Mouse (Mus musculus): Measurements from ENCODE around the gene Slc35b2. TPM values are rescaled to one million over a fixed set of nuclear protein-coding genes. Genes with fewer than 3 reads are reported as not detected.

The Slc35b2 gene
- total and polyA plus RNA-seq, 2 experiments from 2014 or later: 83.8 to 87.0 TPM

- Histone ChIP-seq H3K36me3 (ENCODE audit: insufficient read depth) (peaks cover 18% of the 10 kb centered on the region), H3K27me3 (ENCODE audit: insufficient read depth, low read length) (no peaks in the 10 kb centered on the region), H3K4me3 (ENCODE audit: low read depth, low read length) (no peak overlapping the region), H3K9ac (no peak overlapping the region), H3K4me1 (ENCODE audit: insufficient read depth) (peaks cover 12% of the 10 kb centered on the region; the same call in 1 of the 2 replicates), H3K4me2 (ENCODE audit: low read depth) (no peak overlapping the region), H3K27ac (ENCODE audit: low read depth, low read length) (no peak overlapping the region), H3K9me3 (ENCODE audit: low read length) (no peaks in the 10 kb centered on the region)
- DNase-seq (no peak), ATAC-seq (no peak)
- no peak for TF ChIP-seq CTCF (IDR thresholded peaks at IDR 0.05; ENCODE audit: low read depth)
- WGBS: 80% methylated on average over 12 of the region's 12 CpGs
Observed at GRCm38 (mm10) chr17:45518766-45519475, 44.8 kb upstream of the Slc35b2 start.

- no peak overlapping the region for H3K27ac ChIP-seq (ENCODE audit: low read depth, low read length)
- H3K9ac ChIP-seq: no peak overlapping the region
- DNase-seq (no peak), ATAC-seq (no peak)
- H3K27me3 ChIP-seq (ENCODE audit: insufficient read depth, low read length): no peaks in the 10 kb centered on the region
- TF ChIP-seq CTCF (IDR thresholded peaks at IDR 0.05; ENCODE audit: low read depth): no peak
- H3K36me3 ChIP-seq (ENCODE audit: insufficient read depth): peaks cover 18% of the 10 kb centered on the region
- H3K9me3 ChIP-seq (ENCODE audit: low read length): no peaks in the 10 kb centered on the region
- no peak overlapping the region for H3K4me2 ChIP-seq (ENCODE audit: low read depth)
- 85% methylated on average over 11 of the region's 11 CpGs for WGBS
- peaks cover 12% of the 10 kb centered on the region; the same call in 1 of the 2 replicates for H3K4me1 ChIP-seq (ENCODE audit: insufficient read depth)
- no peak overlapping the region for H3K4me3 ChIP-seq (ENCODE audit: low read depth, low read length)
Observed at GRCm38 (mm10) chr17:45520136-45520535, 43.5 kb upstream of the Slc35b2 start.

GRCm38 (mm10) chr17:45523263-45523662 is 40.4 kb upstream of the Slc35b2 start, which contains the start of gene Tcte1:
Gene Tcte1 (plus strand): TSS chr17:45523434.
- Histone ChIP-seq H3K27ac (ENCODE audit: low read depth, low read length) (no peak within 1 kb of the TSS), H3K4me2 (ENCODE audit: low read depth) (peak within 1 kb of the TSS; percentile 71), H3K9ac (peak within 1 kb of the TSS; percentile 53), H3K4me3 (ENCODE audit: low read depth, low read length) (peak within 1 kb of the TSS; percentile 38), H3K4me1 (ENCODE audit: insufficient read depth) (peaks cover 12% of the 10 kb centered on the region; the same call in 1 of the 2 replicates), H3K36me3 (ENCODE audit: insufficient read depth) (peaks cover 15% of the 10 kb centered on the region; the same call in 1 of the 2 replicates), H3K9me3 (ENCODE audit: low read length) (no peaks in the 10 kb centered on the region), H3K27me3 (ENCODE audit: insufficient read depth, low read length) (no peaks in the 10 kb centered on the region)
- DNase-seq: peak; percentile 81
- peak; percentile 31; the same call in 1 of the 2 replicates for TF ChIP-seq CTCF (IDR thresholded peaks at IDR 0.05; ENCODE audit: low read depth)
- ATAC-seq: peak; percentile 88
- under 1% methylated on average over 21 of the region's 21 CpGs for WGBS

- DNase-seq (no peak), ATAC-seq (no peak)
- H3K4me2 ChIP-seq (ENCODE audit: low read depth): no peak overlapping the region
- no peak for TF ChIP-seq CTCF (IDR thresholded peaks at IDR 0.05; ENCODE audit: low read depth)
- H3K9me3 ChIP-seq (ENCODE audit: low read length): no peaks in the 10 kb centered on the region
- no peak overlapping the region for H3K9ac ChIP-seq
- WGBS: 61% methylated on average over 4 of the region's 4 CpGs
- H3K27me3 ChIP-seq (ENCODE audit: insufficient read depth, low read length): no peaks in the 10 kb centered on the region
- H3K27ac ChIP-seq (ENCODE audit: low read depth, low read length): no peak overlapping the region
- H3K4me3 ChIP-seq (ENCODE audit: low read depth, low read length): no peak overlapping the region
- H3K4me1 ChIP-seq (ENCODE audit: insufficient read depth): peaks cover 12% of the 10 kb centered on the region; the same call in 1 of the 2 replicates
- 0 out of 2 replicates have a peak, but pooled peaks cover 7% of the 10 kb centered on the region for H3K36me3 ChIP-seq (ENCODE audit: insufficient read depth)
Observed at GRCm38 (mm10) chr17:45524961-45525360, 38.7 kb upstream of the Slc35b2 start.

- no peak overlapping the region for H3K9ac ChIP-seq
- no peaks in the 10 kb centered on the region for H3K36me3 ChIP-seq (ENCODE audit: insufficient read depth)
- no peak overlapping the region for H3K27ac ChIP-seq (ENCODE audit: low read depth, low read length)
- H3K9me3 ChIP-seq (ENCODE audit: low read length): no peaks in the 10 kb centered on the region
- WGBS: 13% methylated on average over 5 of the region's 5 CpGs
- H3K4me2 ChIP-seq (ENCODE audit: low read depth): no peak overlapping the region
- ATAC-seq: no peak
- TF ChIP-seq CTCF (IDR thresholded peaks at IDR 0.05; ENCODE audit: low read depth): no peak
- no peak overlapping the region for H3K4me3 ChIP-seq (ENCODE audit: low read depth, low read length)
- no peaks in the 10 kb centered on the region for H3K27me3 ChIP-seq (ENCODE audit: insufficient read depth, low read length)
- H3K4me1 ChIP-seq (ENCODE audit: insufficient read depth): peaks cover 15% of the 10 kb centered on the region; the same call in 1 of the 2 replicates
- DNase-seq: no peak
Observed at GRCm38 (mm10) chr17:45526571-45526970, 37.1 kb upstream of the Slc35b2 start.

- 35% methylated on average over 13 of the region's 13 CpGs for WGBS
- Histone ChIP-seq H3K4me2 (ENCODE audit: low read depth) (no peak overlapping the region), H3K9me3 (ENCODE audit: low read length) (no peaks in the 10 kb centered on the region), H3K4me3 (ENCODE audit: low read depth, low read length) (no peak overlapping the region), H3K36me3 (ENCODE audit: insufficient read depth) (no peaks in the 10 kb centered on the region), H3K9ac (no peak overlapping the region), H3K27ac (ENCODE audit: low read depth, low read length) (peak overlapping the region; percentile 50), H3K27me3 (ENCODE audit: insufficient read depth, low read length) (no peaks in the 10 kb centered on the region), H3K4me1 (ENCODE audit: insufficient read depth) (peaks cover 3% of the 10 kb centered on the region; the same call in 1 of the 2 replicates)
- DNase-seq (peak; percentile 74), ATAC-seq (peak; percentile 88)
- peak; percentile 29 for TF ChIP-seq CTCF (IDR thresholded peaks at IDR 0.05; ENCODE audit: low read depth)
Observed at GRCm38 (mm10) chr17:45530346-45530782, 33.3 kb upstream of the Slc35b2 start.

GRCm38 (mm10) chr17:45532896-45533295 is 30.8 kb upstream of the Slc35b2 start:
- no peak overlapping the region for H3K4me3 ChIP-seq (ENCODE audit: low read depth, low read length)
- H3K36me3 ChIP-seq (ENCODE audit: insufficient read depth): no peaks in the 10 kb centered on the region
- WGBS: 56% methylated on average over 15 of the region's 15 CpGs
- H3K27me3 ChIP-seq (ENCODE audit: insufficient read depth, low read length): no peaks in the 10 kb centered on the region
- H3K9me3 ChIP-seq (ENCODE audit: low read length): no peaks in the 10 kb centered on the region
- ATAC-seq: no peak
- no peak for TF ChIP-seq CTCF (IDR thresholded peaks at IDR 0.05; ENCODE audit: low read depth)
- no peak for DNase-seq
- peaks cover 7% of the 10 kb centered on the region for H3K4me1 ChIP-seq (ENCODE audit: insufficient read depth)
- no peak overlapping the region for H3K27ac ChIP-seq (ENCODE audit: low read depth, low read length)
- no peak overlapping the region for H3K9ac ChIP-seq
- no peak overlapping the region for H3K4me2 ChIP-seq (ENCODE audit: low read depth)
